Mouse (Mus musculus): Measurements from ENCODE around the gene Rbm14. TPM values are rescaled to one million over a fixed set of nuclear protein-coding genes. Genes with fewer than 3 reads are reported as not detected.

The Rbm14 gene
- polyA plus RNA-seq, 1 experiment from 2014 or later: 41.5 TPM

DNA sequence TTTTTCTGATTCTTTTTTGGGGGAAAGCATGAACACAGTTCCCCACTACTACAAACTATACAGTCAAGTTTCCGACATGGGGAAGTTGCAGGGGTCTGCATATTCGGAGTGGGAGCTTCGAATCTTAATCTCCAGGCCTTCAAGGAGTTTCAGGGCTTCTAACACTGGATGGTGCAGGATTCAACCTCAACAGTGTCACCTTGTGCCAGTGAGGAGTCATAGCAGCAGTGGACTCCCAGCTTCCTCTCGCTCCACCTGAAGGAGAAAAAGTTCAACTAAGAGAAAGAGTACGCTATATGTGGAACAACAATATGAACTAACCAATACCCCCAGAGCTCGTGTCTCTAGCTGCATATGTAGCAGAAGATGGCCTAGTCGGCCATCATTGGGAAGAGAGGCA, 36.1 kb upstream of the Rbm14 start:
- ATAC-seq (ENCODE audit: insufficient number of reproducible peaks, insufficient read depth, low FRiP score, low read depth): no peak
- Histone ChIP-seq H3K27ac (replicated peaks in 1 of 2; ENCODE audit: control insufficient read depth in 1 of 2, insufficient read depth in 1 of 2, low read depth in 2 of 2, low read length in 2 of 2) (no peak overlapping the region), H3K9me3 (ENCODE audit: control insufficient read depth, low read length) (no peaks in the 10 kb centered on the region), H3K4me3 (ENCODE audit: control insufficient read depth in 1 of 2, insufficient read depth in 1 of 2, low read depth in 1 of 2, low read length in 2 of 2) (no peak overlapping the region), H3K36me3 (ENCODE audit: control insufficient read depth, insufficient read depth, low read length) (no peaks in the 10 kb centered on the region), H3K9ac (ENCODE audit: low read length) (no peak overlapping the region), H3K4me2 (ENCODE audit: low read length) (no peak overlapping the region), H3K4me1 (ENCODE audit: control insufficient read depth in 2 of 2, insufficient read depth in 2 of 2, low read length in 2 of 2) (no peaks in the 10 kb centered on the region), H3K27me3 (ENCODE audit: control insufficient read depth, insufficient read depth, low read length) (peaks cover 1% of the 10 kb centered on the region)
- WGBS: 23% methylated on average over 7 of the region's 7 CpGs

DNA sequence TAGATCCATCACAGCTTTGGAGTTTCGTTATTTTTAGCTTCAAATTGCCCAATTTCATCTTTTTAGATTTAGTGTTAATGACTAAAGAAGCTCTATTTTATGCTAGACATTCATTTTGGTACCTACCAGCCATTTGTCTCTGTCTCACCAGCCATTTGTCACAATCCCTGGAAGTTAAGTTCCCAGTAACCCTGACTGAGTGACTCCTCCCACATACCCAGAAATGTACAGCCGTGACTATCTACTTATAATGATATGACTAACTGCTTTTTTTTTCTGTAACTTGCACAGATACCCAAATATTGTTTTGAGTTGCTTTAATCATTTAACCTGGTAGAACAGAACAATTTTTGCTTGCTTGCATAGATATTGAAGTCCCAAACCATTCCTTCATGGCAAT, 34.4 kb upstream of the Rbm14 start:
- Histone ChIP-seq H3K4me1 (ENCODE audit: control insufficient read depth in 2 of 2, insufficient read depth in 2 of 2, low read length in 2 of 2) (no peaks in the 10 kb centered on the region), H3K9ac (ENCODE audit: low read length) (no peak overlapping the region), H3K27ac (replicated peaks in 1 of 2; ENCODE audit: control insufficient read depth in 1 of 2, insufficient read depth in 1 of 2, low read depth in 2 of 2, low read length in 2 of 2) (no peak overlapping the region), H3K9me3 (ENCODE audit: control insufficient read depth, low read length) (no peaks in the 10 kb centered on the region), H3K4me2 (ENCODE audit: low read length) (no peak overlapping the region), H3K36me3 (ENCODE audit: control insufficient read depth, insufficient read depth, low read length) (no peaks in the 10 kb centered on the region), H3K4me3 (ENCODE audit: control insufficient read depth in 1 of 2, insufficient read depth in 1 of 2, low read depth in 1 of 2, low read length in 2 of 2) (no peak overlapping the region), H3K27me3 (ENCODE audit: control insufficient read depth, insufficient read depth, low read length) (peaks cover 17% of the 10 kb centered on the region)
- ATAC-seq (ENCODE audit: insufficient number of reproducible peaks, insufficient read depth, low FRiP score, low read depth): no peak
- 59% methylated on average over 2 of the region's 2 CpGs for WGBS

DNA sequence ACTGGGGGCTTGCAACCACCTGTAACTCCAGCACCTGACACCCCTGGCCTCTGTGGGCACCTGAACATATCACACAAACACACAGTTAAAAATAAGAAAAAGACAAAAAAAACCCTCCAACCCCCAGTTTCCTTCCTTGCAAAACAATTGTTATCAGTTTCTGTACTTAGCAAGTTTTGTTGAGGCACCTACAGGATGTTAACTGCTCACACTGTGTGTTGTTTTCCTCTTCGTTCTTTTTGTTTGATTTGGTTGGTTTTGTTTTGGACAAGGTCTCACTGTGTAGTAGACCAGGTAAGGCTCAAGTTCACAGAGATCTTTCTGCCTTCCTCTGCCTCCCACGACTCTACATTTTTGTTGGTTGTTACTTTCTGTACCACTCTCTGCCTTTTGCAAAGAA, 31.2 kb upstream of the Rbm14 start:
- no peak overlapping the region for H3K4me2 ChIP-seq (ENCODE audit: low read length)
- H3K4me1 ChIP-seq (ENCODE audit: control insufficient read depth in 2 of 2, insufficient read depth in 2 of 2, low read length in 2 of 2): peaks cover 3 to 11% of the 10 kb centered on the region in 2 experiments; a peak in 3 of 4 replicates
- H3K4me3 ChIP-seq (ENCODE audit: control insufficient read depth in 1 of 2, insufficient read depth in 1 of 2, low read depth in 1 of 2, low read length in 2 of 2): no peak overlapping the region
- no peaks in the 10 kb centered on the region for H3K36me3 ChIP-seq (ENCODE audit: control insufficient read depth, insufficient read depth, low read length)
- H3K27me3 ChIP-seq (ENCODE audit: control insufficient read depth, insufficient read depth, low read length): peaks cover 26% of the 10 kb centered on the region
- ATAC-seq (ENCODE audit: insufficient number of reproducible peaks, insufficient read depth, low FRiP score, low read depth): no peak
- H3K27ac ChIP-seq (replicated peaks in 1 of 2; ENCODE audit: control insufficient read depth in 1 of 2, insufficient read depth in 1 of 2, low read depth in 2 of 2, low read length in 2 of 2): no peak overlapping the region
- no peaks in the 10 kb centered on the region for H3K9me3 ChIP-seq (ENCODE audit: control insufficient read depth, low read length)
- 45% methylated on average over 2 of the region's 2 CpGs for WGBS
- H3K9ac ChIP-seq (ENCODE audit: low read length): no peak overlapping the region

DNA sequence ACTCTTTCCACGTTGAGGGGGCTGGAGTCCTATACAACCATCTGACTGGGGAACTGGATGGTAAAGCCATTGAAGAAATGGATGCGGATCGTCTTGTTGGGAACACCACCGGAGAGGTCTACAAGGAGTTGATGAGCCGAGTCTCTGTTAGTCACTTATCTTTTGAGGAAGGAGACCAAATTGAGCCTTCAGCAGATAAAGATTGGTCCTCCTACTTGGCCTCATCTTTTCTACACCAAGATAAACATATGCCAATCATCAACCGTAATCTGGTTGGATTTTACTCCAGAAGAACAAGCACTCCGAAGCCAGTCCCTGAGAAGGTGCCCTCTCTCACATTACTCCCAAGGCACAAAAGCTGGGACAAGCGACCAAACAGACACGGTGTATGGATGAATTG, 29.4 kb upstream of the Rbm14 start:
- H3K9me3 ChIP-seq (ENCODE audit: control insufficient read depth, low read length): no peaks in the 10 kb centered on the region
- peaks cover 3 to 11% of the 10 kb centered on the region in 2 experiments; a peak in 3 of 4 replicates for H3K4me1 ChIP-seq (ENCODE audit: control insufficient read depth in 2 of 2, insufficient read depth in 2 of 2, low read length in 2 of 2)
- H3K9ac ChIP-seq (ENCODE audit: low read length): no peak overlapping the region
- H3K27me3 ChIP-seq (ENCODE audit: control insufficient read depth, insufficient read depth, low read length): peaks cover 26% of the 10 kb centered on the region
- 0 out of 2 replicates have a peak, but pooled peaks cover 2% of the 10 kb centered on the region for H3K36me3 ChIP-seq (ENCODE audit: control insufficient read depth, insufficient read depth, low read length)
- no peak overlapping the region for H3K4me3 ChIP-seq (ENCODE audit: control insufficient read depth in 1 of 2, insufficient read depth in 1 of 2, low read depth in 1 of 2, low read length in 2 of 2)
- ATAC-seq (ENCODE audit: insufficient number of reproducible peaks, insufficient read depth, low FRiP score, low read depth): no peak
- no peak overlapping the region for H3K27ac ChIP-seq (replicated peaks in 1 of 2; ENCODE audit: control insufficient read depth in 1 of 2, insufficient read depth in 1 of 2, low read depth in 2 of 2, low read length in 2 of 2)
- WGBS: 72% methylated on average over 9 of the region's 9 CpGs
- H3K4me2 ChIP-seq (ENCODE audit: low read length): no peak overlapping the region

DNA sequence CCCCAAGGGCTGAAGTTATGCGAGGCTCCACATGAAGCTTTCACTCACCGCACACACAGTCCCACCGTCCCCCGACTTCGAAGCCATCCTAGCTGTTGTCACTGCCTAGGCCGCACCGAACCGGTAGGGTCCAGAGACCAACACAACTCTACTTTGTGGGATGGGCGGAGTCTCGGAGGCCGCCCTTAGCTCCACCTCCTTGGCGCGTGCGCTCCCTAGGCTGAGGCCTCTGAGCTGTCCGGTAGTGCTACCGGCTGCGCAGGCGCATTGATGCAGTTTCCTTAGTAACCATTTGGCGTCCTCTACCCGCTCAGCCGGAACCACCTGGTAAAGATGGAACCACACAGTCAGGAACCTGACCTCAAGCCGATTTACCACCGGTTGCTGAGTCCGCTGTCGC, 27.7 kb upstream of the Rbm14 start, which contains the start of the genes Ccs and Ccdc87:
Gene Ccs, minus strand, starts transcription at position 184 of the 400 bp plus-strand sequence.
Gene Ccdc87, plus strand, starts transcription at position 218 of the 400 bp plus-strand sequence.
- H3K4me2 ChIP-seq (ENCODE audit: low read length): peak within 1 kb of the TSS; percentile 98
- 0 out of 2 replicates have a peak, but pooled peaks cover 2% of the 10 kb centered on the region for H3K36me3 ChIP-seq (ENCODE audit: control insufficient read depth, insufficient read depth, low read length)
- H3K4me1 ChIP-seq (ENCODE audit: control insufficient read depth in 2 of 2, insufficient read depth in 2 of 2, low read length in 2 of 2): peaks cover 3 to 11% of the 10 kb centered on the region in 2 experiments; a peak in 3 of 4 replicates
- no peaks in the 10 kb centered on the region for H3K9me3 ChIP-seq (ENCODE audit: control insufficient read depth, low read length)
- peak within 1 kb of the TSS; percentile 77 for H3K9ac ChIP-seq (ENCODE audit: low read length)
- H3K27ac ChIP-seq (replicated peaks in 1 of 2; ENCODE audit: control insufficient read depth in 1 of 2, insufficient read depth in 1 of 2, low read depth in 2 of 2, low read length in 2 of 2): 0 out of 4 replicates have a peak within 1 kb of the TSS, but pooled peaks have one; percentile 2 to 8
- peak within 1 kb of the TSS; percentile 54 to 79 for H3K4me3 ChIP-seq (ENCODE audit: control insufficient read depth in 1 of 2, insufficient read depth in 1 of 2, low read depth in 1 of 2, low read length in 2 of 2)
- peaks cover 26% of the 10 kb centered on the region for H3K27me3 ChIP-seq (ENCODE audit: control insufficient read depth, insufficient read depth, low read length)
- under 1% methylated on average over 25 of the region's 25 CpGs for WGBS
- ATAC-seq (ENCODE audit: insufficient number of reproducible peaks, insufficient read depth, low FRiP score, low read depth): peak; percentile 96

DNA sequence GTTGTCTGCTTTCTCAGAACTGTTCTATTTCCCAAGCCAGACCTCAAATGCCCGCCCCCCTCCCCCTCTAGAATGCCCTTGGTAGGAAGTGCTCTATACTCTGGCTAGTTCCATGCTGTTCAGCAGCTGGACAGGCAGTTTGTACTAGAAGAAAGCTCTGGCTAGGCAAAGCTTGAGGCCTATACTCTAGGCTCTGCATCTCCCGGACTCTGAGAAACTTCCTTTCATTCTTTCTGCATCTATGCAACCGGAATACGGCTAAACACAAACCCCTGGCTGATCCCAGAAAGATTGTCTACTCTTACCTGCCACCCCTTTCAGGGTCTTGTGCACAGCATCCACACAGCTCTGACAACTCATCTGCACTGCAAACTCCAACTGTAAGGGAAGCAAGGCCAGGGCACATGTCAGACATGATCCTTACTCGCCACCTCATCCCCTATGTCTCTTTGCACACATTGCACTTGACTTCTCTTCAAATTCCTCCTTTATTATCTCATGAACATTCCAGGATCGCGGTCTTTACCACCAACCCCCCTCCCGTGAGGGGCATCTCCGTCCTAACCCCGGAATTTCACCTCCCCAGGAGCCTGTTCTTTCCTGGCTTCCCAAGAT, 27.2 kb upstream of the Rbm14 start:
- peak overlapping the region; percentile 98 for H3K4me2 ChIP-seq (ENCODE audit: low read length)
- peak overlapping the region; percentile 54 to 79 for H3K4me3 ChIP-seq (ENCODE audit: control insufficient read depth in 1 of 2, insufficient read depth in 1 of 2, low read depth in 1 of 2, low read length in 2 of 2)
- H3K27me3 ChIP-seq (ENCODE audit: control insufficient read depth, insufficient read depth, low read length): peaks cover 26% of the 10 kb centered on the region
- H3K9ac ChIP-seq (ENCODE audit: low read length): peak overlapping the region; percentile 77
- 0 out of 4 replicates have a peak overlapping the region, but pooled peaks have one; percentile 2 to 8 for H3K27ac ChIP-seq (replicated peaks in 1 of 2; ENCODE audit: control insufficient read depth in 1 of 2, insufficient read depth in 1 of 2, low read depth in 2 of 2, low read length in 2 of 2)
- H3K9me3 ChIP-seq (ENCODE audit: control insufficient read depth, low read length): no peaks in the 10 kb centered on the region
- H3K36me3 ChIP-seq (ENCODE audit: control insufficient read depth, insufficient read depth, low read length): 0 out of 2 replicates have a peak, but pooled peaks cover 2% of the 10 kb centered on the region
- WGBS: 30% methylated on average over 10 of the region's 10 CpGs
- H3K4me1 ChIP-seq (ENCODE audit: control insufficient read depth in 2 of 2, insufficient read depth in 2 of 2, low read length in 2 of 2): peaks cover 3 to 11% of the 10 kb centered on the region in 2 experiments; a peak in 3 of 4 replicates
- no peak for ATAC-seq (ENCODE audit: insufficient number of reproducible peaks, insufficient read depth, low FRiP score, low read depth)

DNA sequence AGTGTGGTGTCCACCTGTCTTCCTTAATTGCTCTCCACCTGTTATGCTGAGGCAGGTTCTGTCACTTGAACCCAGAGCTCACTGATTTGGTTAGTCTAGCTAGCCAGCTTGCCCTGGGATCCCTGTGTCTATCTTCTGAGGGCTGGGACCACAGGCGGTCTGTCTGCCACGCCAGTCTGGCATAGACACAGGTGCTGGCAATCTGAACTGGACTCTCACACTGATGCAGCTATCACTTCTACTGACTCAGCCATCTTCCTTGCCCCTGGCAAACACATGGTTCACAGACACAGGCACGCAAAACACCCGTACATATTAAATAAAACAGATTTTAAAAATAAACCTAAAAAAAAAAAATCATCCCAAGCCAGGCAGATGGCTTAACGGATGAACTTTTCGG, 25.6 kb upstream of the Rbm14 start:
- Histone ChIP-seq H3K36me3 (ENCODE audit: control insufficient read depth, insufficient read depth, low read length) (peaks cover 14% of the 10 kb centered on the region), H3K4me2 (ENCODE audit: low read length) (no peak overlapping the region), H3K27ac (replicated peaks in 1 of 2; ENCODE audit: control insufficient read depth in 1 of 2, insufficient read depth in 1 of 2, low read depth in 2 of 2, low read length in 2 of 2) (no peak overlapping the region), H3K4me1 (ENCODE audit: control insufficient read depth in 2 of 2, insufficient read depth in 2 of 2, low read length in 2 of 2) (peaks cover 3 to 11% of the 10 kb centered on the region in 2 experiments; a peak in 3 of 4 replicates), H3K4me3 (ENCODE audit: control insufficient read depth in 1 of 2, insufficient read depth in 1 of 2, low read depth in 1 of 2, low read length in 2 of 2) (no peak overlapping the region), H3K27me3 (ENCODE audit: control insufficient read depth, insufficient read depth, low read length) (peaks cover 20% of the 10 kb centered on the region), H3K9ac (ENCODE audit: low read length) (no peak overlapping the region), H3K9me3 (ENCODE audit: control insufficient read depth, low read length) (no peaks in the 10 kb centered on the region)
- no peak for ATAC-seq (ENCODE audit: insufficient number of reproducible peaks, insufficient read depth, low FRiP score, low read depth)
- WGBS: 88% methylated on average over 6 of the region's 6 CpGs
